Comparison of ENCODE assay signal across 23 mouse cellular contexts in genomic region chr8:72112486-72112885, GRCm38 (mm10). TPM values are rescaled to one million over a fixed set of nuclear protein-coding genes. Genes with fewer than 3 reads are reported as not detected.
A peak's percentile ranks its signal among the peaks of the same experiment; 100 is the strongest.
DNase-seq lines count a peak whose midpoint lies in the region; ATAC-seq and TF ChIP-seq lines count a peak whose summit lies in the region.
"Had no signal": no experiment of that assay in that cellular context is flagged by ENCODE, and none has a peak within 500 bp of the region (broad histone marks: within the 10 kb centered on the region; RNA-seq: fewer than 3 reads in every experiment).

No protein-coding gene starts in this region.

- no peaks in the 10 kb centered on the region for H3K79me2 ChIP-seq in MEL (ENCODE audit: control insufficient read depth, insufficient read depth, low read length, poor library complexity)

- H3K36me3 ChIP-seq in intestine, postnatal 0 days (ENCODE audit: control insufficient read depth, insufficient read depth) = no peaks in the 10 kb centered on the region
- H3K36me3 ChIP-seq in intestine, embryonic 16.5 days (ENCODE audit: control insufficient read depth, insufficient read depth, low read length) = no peaks in the 10 kb centered on the region
- no peaks in the 10 kb centered on the region for H3K36me3 ChIP-seq in MEL (ENCODE audit: control insufficient read depth in 1 of 2, insufficient read depth in 2 of 2, low read length in 2 of 2)
- no peaks in the 10 kb centered on the region for H3K36me3 ChIP-seq in stomach, postnatal 0 days (ENCODE audit: control insufficient read depth, insufficient read depth, low read length)
- no peaks in the 10 kb centered on the region for H3K36me3 ChIP-seq in midbrain, embryonic 10.5 days
- H3K36me3 ChIP-seq: forebrain, embryonic 15.5 days; heart, embryonic 13.5 days; liver, embryonic 12.5 days; stomach, embryonic 15.5 days had no signal

- H3K4me1 ChIP-seq in intestine, postnatal 0 days (replicated peaks; ENCODE audit: control insufficient read depth, insufficient read depth, low read length) = no peaks in the 10 kb centered on the region
- no peaks in the 10 kb centered on the region for H3K4me1 ChIP-seq in intestine, embryonic 16.5 days (ENCODE audit: control insufficient read depth, insufficient read depth, low read length)
- peaks cover 0 to 2% of the 10 kb centered on the region in 2 experiments; a peak in 1 of 4 replicates for H3K4me1 ChIP-seq in MEL (ENCODE audit: control insufficient read depth in 1 of 2, insufficient read depth in 2 of 2, low read length in 2 of 2)
- H3K4me1 ChIP-seq in stomach, postnatal 0 days (replicated peaks; ENCODE audit: control insufficient read depth, insufficient read depth) = no peaks in the 10 kb centered on the region
- no peaks in the 10 kb centered on the region for H3K4me1 ChIP-seq in midbrain, embryonic 10.5 days
- H3K4me1 ChIP-seq: forebrain, embryonic 15.5 days; heart, embryonic 13.5 days; liver, embryonic 12.5 days; stomach, embryonic 15.5 days had no signal

- peak; percentile 25 for DNase-seq in thymus, postnatal 25 days
- DNase-seq in thymus, adult 18-20 months = no peak
- peak; percentile 30 for DNase-seq in MEL (ENCODE audit: low read depth, low spot score)
- no peak for DNase-seq in stomach, postnatal 0 days (ENCODE audit: low spot score)
- no peak for DNase-seq in midbrain, embryonic 10.5 days (ENCODE audit: low spot score)
- no peak for DNase-seq in right cerebral cortex, postnatal 36 days (ENCODE audit: low spot score in 2 of 2)
- DNase-seq: cerebellum, postnatal 14 days; gastrocnemius, postnatal 10 days; kidney, postnatal 10 days; layer of hippocampus, adult 9-11 months had no signal

- ATAC-seq in intestine, postnatal 0 days = no peak
- no peak for ATAC-seq in intestine, embryonic 16.5 days
- ATAC-seq in stomach, postnatal 0 days (ENCODE audit: low FRiP score, low TSS enrichment) = no peak
- ATAC-seq: forebrain, embryonic 15.5 days; inflammation-experienced regulatory T-cells, adult 6 months; liver, embryonic 12.5 days had no signal

- H3K9me3 ChIP-seq in intestine, postnatal 0 days (ENCODE audit: control insufficient read depth) = no peaks in the 10 kb centered on the region
- no peaks in the 10 kb centered on the region for H3K9me3 ChIP-seq in intestine, embryonic 16.5 days (ENCODE audit: control insufficient read depth, low read length)
- no peaks in the 10 kb centered on the region for H3K9me3 ChIP-seq in MEL (replicated peaks; ENCODE audit: insufficient read depth, low read length)
- H3K9me3 ChIP-seq in stomach, postnatal 0 days (ENCODE audit: control insufficient read depth, low read length) = no peaks in the 10 kb centered on the region
- H3K9me3 ChIP-seq in midbrain, embryonic 10.5 days (replicated peaks) = no peaks in the 10 kb centered on the region
- H3K9me3 ChIP-seq: forebrain, embryonic 15.5 days; heart, embryonic 13.5 days; liver, embryonic 12.5 days; stomach, embryonic 15.5 days had no signal

- 72% methylated on average over 3 of the region's 3 CpGs for WGBS in intestine, postnatal 0 days
- 76% methylated on average over 3 of the region's 3 CpGs for WGBS in intestine, embryonic 16.5 days
- WGBS in stomach, postnatal 0 days = 66% methylated on average over 3 of the region's 3 CpGs
- WGBS in midbrain, embryonic 10.5 days = 73% methylated on average over 3 of the region's 3 CpGs

- H3K4me3 ChIP-seq in intestine, postnatal 0 days (ENCODE audit: low read depth, low read length) = no peak overlapping the region
- no peak overlapping the region for H3K4me3 ChIP-seq in intestine, embryonic 16.5 days (ENCODE audit: low read length)
- no peak overlapping the region for H3K4me3 ChIP-seq in MEL (ENCODE audit: control insufficient read depth in 1 of 2, insufficient read depth in 1 of 2, low read depth in 2 of 2, low read length in 2 of 2)
- no peak overlapping the region for H3K4me3 ChIP-seq in stomach, postnatal 0 days (ENCODE audit: low read depth, low read length)
- no peak overlapping the region for H3K4me3 ChIP-seq in midbrain, embryonic 10.5 days
- H3K4me3 ChIP-seq: forebrain, embryonic 15.5 days; heart, embryonic 13.5 days; liver, embryonic 12.5 days; megakaryocyte, embryonic 14.5 days; stomach, embryonic 15.5 days had no signal

- TF ChIP-seq RAD21 in MEL (IDR thresholded peaks at IDR 0.05; ENCODE audit: low read depth, low read length) = peak; percentile 24

- no peak overlapping the region for H3K27ac ChIP-seq in intestine, postnatal 0 days (ENCODE audit: low read depth, low read length)
- no peak overlapping the region for H3K27ac ChIP-seq in intestine, embryonic 16.5 days (ENCODE audit: low read length)
- H3K27ac ChIP-seq in MEL (ENCODE audit: control insufficient read depth, low read depth, low read length) = no peak overlapping the region
- no peak overlapping the region for H3K27ac ChIP-seq in stomach, postnatal 0 days (replicated peaks)
- H3K27ac ChIP-seq in midbrain, embryonic 10.5 days (replicated peaks) = no peak overlapping the region
- H3K27ac ChIP-seq: forebrain, embryonic 15.5 days; heart, embryonic 13.5 days; liver, embryonic 12.5 days; stomach, embryonic 15.5 days had no signal

- no peak overlapping the region for H3K4me2 ChIP-seq in intestine, postnatal 0 days (replicated peaks; ENCODE audit: low read depth)
- no peak overlapping the region for H3K4me2 ChIP-seq in intestine, embryonic 16.5 days (ENCODE audit: low read depth, low read length)
- no peak overlapping the region for H3K4me2 ChIP-seq in stomach, postnatal 0 days (replicated peaks; ENCODE audit: low read depth)
- H3K4me2 ChIP-seq: forebrain, embryonic 15.5 days; heart, embryonic 13.5 days; liver, embryonic 12.5 days; stomach, embryonic 15.5 days had no signal

- H3K9ac ChIP-seq in intestine, postnatal 0 days (ENCODE audit: low read depth, low read length) = no peak overlapping the region
- H3K9ac ChIP-seq in intestine, embryonic 16.5 days (ENCODE audit: low read depth, low read length) = no peak overlapping the region
- no peak overlapping the region for H3K9ac ChIP-seq in MEL (ENCODE audit: control insufficient read depth, low read depth, low read length, poor library complexity, severe bottlenecking)
- H3K9ac ChIP-seq in stomach, postnatal 0 days (ENCODE audit: low read length) = no peak overlapping the region
- H3K9ac ChIP-seq: forebrain, embryonic 15.5 days; heart, embryonic 13.5 days; liver, embryonic 12.5 days; stomach, embryonic 15.5 days had no signal

- TF ChIP-seq EP300 in MEL (IDR thresholded peaks at IDR 0.05; ENCODE audit: low read depth in 1 of 2, low read length in 2 of 2) = no peak
- TF ChIP-seq EP300 in stomach, postnatal 0 days (optimal IDR thresholded peaks at IDR 0.05) = no peak

- TF ChIP-seq POLR2A in MEL (IDR thresholded peaks at IDR 0.05; ENCODE audit: control insufficient read depth in 1 of 2, insufficient read depth in 1 of 2, low read depth in 1 of 2, low read length in 2 of 2, poor library complexity in 1 of 2) = no peak

- H3K27me3 ChIP-seq in intestine, postnatal 0 days (replicated peaks; ENCODE audit: control insufficient read depth, insufficient read depth, low read length) = no peaks in the 10 kb centered on the region
- no peaks in the 10 kb centered on the region for H3K27me3 ChIP-seq in intestine, embryonic 16.5 days (replicated peaks; ENCODE audit: control insufficient read depth, insufficient read depth, low read length)
- no peaks in the 10 kb centered on the region for H3K27me3 ChIP-seq in MEL (ENCODE audit: control insufficient read depth in 1 of 2, insufficient read depth in 2 of 2, low read length in 2 of 2)
- no peaks in the 10 kb centered on the region for H3K27me3 ChIP-seq in stomach, postnatal 0 days (ENCODE audit: control insufficient read depth, insufficient read depth, low read length)
- no peaks in the 10 kb centered on the region for H3K27me3 ChIP-seq in midbrain, embryonic 10.5 days (ENCODE audit: low read depth, poor library complexity, severe bottlenecking)
- H3K27me3 ChIP-seq: forebrain, embryonic 15.5 days; heart, embryonic 13.5 days; liver, embryonic 12.5 days; stomach, embryonic 15.5 days had no signal

- 0 out of 2 replicates have a peak, but pooled peaks have one; percentile 28 for TF ChIP-seq CTCF in intestine, postnatal 0 days (IDR thresholded peaks at IDR 0.05; ENCODE audit: low read depth)
- TF ChIP-seq CTCF in MEL (IDR thresholded peaks at IDR 0.05 in 2 of 3, conservative IDR thresholded peaks at IDR 0.05 in 1 of 3; ENCODE audit: control insufficient read depth in 1 of 3, insufficient read depth in 1 of 3, low read depth in 2 of 3, low read length in 3 of 3, poor library complexity in 1 of 3, severe bottlenecking in 1 of 3) = peak; percentile 34 to 44 (median 41)
- peak; percentile 29 for TF ChIP-seq CTCF in stomach, postnatal 0 days (IDR thresholded peaks at IDR 0.05; ENCODE audit: low read depth)

RNA-seq across cellular contexts. Expression of gene Olfr374, which starts 5.6 kb away (rescaled TPM):
- not detected in 2 replicates for polyA plus RNA-seq in intestine, postnatal 0 days (2015; fragmentation: Nextera tagmentation; extraction: Ambion mirVana)
- 0.13 TPM in 1 of 2 replicates, not detected in the other for polyA plus RNA-seq in intestine, embryonic 16.5 days (2015; fragmentation: Nextera tagmentation; extraction: Ambion mirVana)
- total RNA-seq in MEL (2012; rRNA removed) = 0.08 TPM in 1 of 2 replicates, not detected in the other
- polyA plus RNA-seq in MEL (2012; ENCODE audit: insufficient read depth in 1 of 2, insufficient read length in 2 of 2, low read depth in 1 of 2, low replicate concordance in 2 of 2, missing spikeins in 1 of 2) = under 1 TPM in 1 of 2 experiments, not detected in 1; 0.06 TPM
- polyA plus RNA-seq in stomach, postnatal 0 days (2015; fragmentation: Nextera tagmentation; extraction: Ambion mirVana) = 0.06 TPM in 1 of 2 replicates, not detected in the other
- polyA plus RNA-seq in midbrain, embryonic 10.5 days (2016; fragmentation: Nextera tagmentation; extraction: Ambion mirVana) = not detected in 2 replicates
- total RNA-seq: adrenal gland, postnatal 4 days; gastrocnemius, postnatal 10 days; hematopoietic stem cell, adult 5-6 weeks; left cerebral cortex, postnatal 25 days had no signal
- polyA plus RNA-seq: forebrain, embryonic 15.5 days; liver, embryonic 12.5 days; lung, embryonic 16.5 days; stomach, embryonic 15.5 days had no signal

RNA-seq across cellular contexts. Expression of gene Tpm4, which starts 22.3 kb away (rescaled TPM):
- polyA plus RNA-seq in intestine, postnatal 0 days (2015; fragmentation: Nextera tagmentation; extraction: Ambion mirVana) = 277 and 300 TPM in 2 replicates
- polyA plus RNA-seq in intestine, embryonic 16.5 days (2015; fragmentation: Nextera tagmentation; extraction: Ambion mirVana) = 510 and 538 TPM in 2 replicates
- 0.12 TPM in 1 of 2 replicates, not detected in the other for total RNA-seq in MEL (2012; rRNA removed)
- polyA plus RNA-seq in MEL (2012; ENCODE audit: insufficient read depth in 1 of 2, insufficient read length in 2 of 2, low read depth in 1 of 2, low replicate concordance in 2 of 2, missing spikeins in 1 of 2) = under 1 TPM in 1 of 2 experiments, not detected in 1; 0.36 TPM
- 330 and 364 TPM in 2 replicates for polyA plus RNA-seq in stomach, postnatal 0 days (2015; fragmentation: Nextera tagmentation; extraction: Ambion mirVana)
- polyA plus RNA-seq in midbrain, embryonic 10.5 days (2016; fragmentation: Nextera tagmentation; extraction: Ambion mirVana) = 560 and 595 TPM in 2 replicates

RNA-seq across cellular contexts. Expression of gene Olfr373, which starts 29.5 kb away (rescaled TPM):
- 0.08 and 0.14 TPM in 2 replicates for polyA plus RNA-seq in intestine, postnatal 0 days (2015; fragmentation: Nextera tagmentation; extraction: Ambion mirVana)
- 0.11 and 0.16 TPM in 2 replicates for polyA plus RNA-seq in intestine, embryonic 16.5 days (2015; fragmentation: Nextera tagmentation; extraction: Ambion mirVana)
- 0.04 TPM in 1 of 2 replicates, not detected in the other for total RNA-seq in MEL (2012; rRNA removed)
- polyA plus RNA-seq in MEL (2012; ENCODE audit: insufficient read depth in 1 of 2, insufficient read length in 2 of 2, low read depth in 1 of 2, low replicate concordance in 2 of 2, missing spikeins in 1 of 2) = 1 to 10 TPM in 1 of 2 experiments, not detected in 1; 1.0 TPM
- 0.05 TPM in 1 of 2 replicates, not detected in the other for polyA plus RNA-seq in stomach, postnatal 0 days (2015; fragmentation: Nextera tagmentation; extraction: Ambion mirVana)
- 0.02 TPM in 1 of 2 replicates, not detected in the other for polyA plus RNA-seq in midbrain, embryonic 10.5 days (2016; fragmentation: Nextera tagmentation; extraction: Ambion mirVana)
- total RNA-seq: gastrocnemius, postnatal 10 days; hematopoietic stem cell, adult 5-6 weeks; left cerebral cortex, postnatal 25 days had no signal
- polyA plus RNA-seq: forebrain, embryonic 15.5 days; heart, embryonic 13.5 days; liver, embryonic 12.5 days; lung, embryonic 16.5 days; neural tube, embryonic 14.5 days had no signal

RNA-seq across cellular contexts. Expression of gene Rab8a, which starts 48.5 kb away (rescaled TPM):
- 165 and 177 TPM in 2 replicates for polyA plus RNA-seq in intestine, postnatal 0 days (2015; fragmentation: Nextera tagmentation; extraction: Ambion mirVana)
- 177 and 178 TPM in 2 replicates for polyA plus RNA-seq in intestine, embryonic 16.5 days (2015; fragmentation: Nextera tagmentation; extraction: Ambion mirVana)
- total RNA-seq in MEL (2012; rRNA removed) = 95.2 and 97.4 TPM in 2 replicates
- polyA plus RNA-seq in MEL (2012; ENCODE audit: insufficient read depth in 1 of 2, insufficient read length in 2 of 2, low read depth in 1 of 2, low replicate concordance in 2 of 2, missing spikeins in 1 of 2) = 100 to 1,000 TPM in 1 of 2 experiments, not detected in 1; 139 TPM
- polyA plus RNA-seq in stomach, postnatal 0 days (2015; fragmentation: Nextera tagmentation; extraction: Ambion mirVana) = 84.0 and 88.6 TPM in 2 replicates
- 133 and 145 TPM in 2 replicates for polyA plus RNA-seq in midbrain, embryonic 10.5 days (2016; fragmentation: Nextera tagmentation; extraction: Ambion mirVana)

Comparison
In these comparisons a context has a peak if more than half of its experiments do, and no peak if none do; other contexts are left out.
1. DNase-seq: peak in thymus, postnatal 25 days (single experiment) and MEL (single experiment); none in thymus, adult 18-20 months (0 of 2), stomach, postnatal 0 days (single experiment), midbrain, embryonic 10.5 days (single experiment) and right cerebral cortex, postnatal 36 days (0 of 2).
2. RNA of gene Tpm4, which starts 22.3 kb away (polyA plus RNA-seq): 560 to 595 TPM in midbrain, embryonic 10.5 days, 510 to 538 TPM in intestine, embryonic 16.5 days, 330 to 364 TPM in stomach, postnatal 0 days and 277 to 300 TPM in intestine, postnatal 0 days; 0.36 TPM in MEL; every median in the first group is over 100 times any median in the second.
3. Peak in every context shown above with its lines, with median percentiles within 50 percentile points of each other: CTCF ChIP-seq.